Mouse (Mus musculus) left cerebral cortex, postnatal 4 days (tissue): Measurements from ENCODE around the gene Rpn1. TPM values are rescaled to one million over a fixed set of nuclear protein-coding genes. Genes with fewer than 3 reads are reported as not detected.
"Not testable (repeated sequence)": the region's sequence is repeated elsewhere in the genome, so short reads cannot be mapped to it uniquely, and the experiment has no call there.

Experiments used
- DNase-seq: peaks from one replicate; pipeline ENCODE4 v3.0.0-alpha.2; 2022
- intact Hi-C: fragments of 180-260 bp; cut with DNase I; formaldehyde crosslinking; loops from one replicate; pipeline ENCODE4 v1.15.1; 2025
- total RNA-seq, 2 experiments: library from RNA; stranded (reverse); gene quantifications; 2 replicates each; pipeline ENCODE4 v1.2.3; 2021

The Rpn1 gene
- total RNA-seq, 2 experiments from 2014 or later = 186 to 197 TPM

DNA sequence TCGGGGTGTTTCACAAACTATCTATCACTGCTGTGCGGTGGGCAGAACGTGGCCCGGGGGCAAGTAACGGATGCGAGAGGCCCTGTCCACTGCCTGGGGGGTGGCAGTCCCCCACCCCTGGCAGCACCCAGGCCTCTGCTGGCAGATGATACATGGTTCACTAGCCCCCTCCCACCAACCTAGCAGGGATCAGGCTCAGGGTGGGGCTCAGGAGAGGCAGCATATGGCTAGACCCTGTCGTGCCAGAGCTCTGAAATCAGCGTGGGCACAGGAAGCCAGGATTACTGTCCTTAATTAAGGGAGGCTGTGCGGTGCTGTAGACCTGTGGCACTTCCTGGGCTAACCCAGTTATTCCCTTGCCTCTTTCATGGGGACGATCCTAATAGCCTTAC is 32.9 kb downstream of the Rpn1 start:
- intact Hi-C loops = no loop called here
- DNase-seq = peak; percentile 28

DNA sequence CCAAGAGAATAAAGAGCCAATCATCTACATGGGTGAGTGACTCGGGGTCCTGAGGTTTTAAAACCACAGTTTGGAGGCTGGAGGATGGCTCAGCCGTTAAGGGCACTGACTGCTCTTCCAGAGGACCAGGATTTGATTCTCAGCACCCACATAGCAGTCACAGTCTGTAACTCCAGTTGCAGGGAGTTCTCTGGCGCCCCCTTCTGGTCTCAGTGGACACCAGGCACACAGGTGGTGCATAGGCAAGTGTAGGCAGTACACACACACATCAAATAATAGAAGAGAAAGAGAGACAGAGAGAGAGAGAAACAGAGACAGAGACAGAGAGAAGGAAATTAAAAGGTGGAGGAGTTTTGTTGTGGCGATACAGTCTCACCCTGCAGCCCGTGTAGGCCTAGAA is 35.0 kb downstream of the Rpn1 start:
- no peak for DNase-seq
- intact Hi-C loops = no loop called here

DNA sequence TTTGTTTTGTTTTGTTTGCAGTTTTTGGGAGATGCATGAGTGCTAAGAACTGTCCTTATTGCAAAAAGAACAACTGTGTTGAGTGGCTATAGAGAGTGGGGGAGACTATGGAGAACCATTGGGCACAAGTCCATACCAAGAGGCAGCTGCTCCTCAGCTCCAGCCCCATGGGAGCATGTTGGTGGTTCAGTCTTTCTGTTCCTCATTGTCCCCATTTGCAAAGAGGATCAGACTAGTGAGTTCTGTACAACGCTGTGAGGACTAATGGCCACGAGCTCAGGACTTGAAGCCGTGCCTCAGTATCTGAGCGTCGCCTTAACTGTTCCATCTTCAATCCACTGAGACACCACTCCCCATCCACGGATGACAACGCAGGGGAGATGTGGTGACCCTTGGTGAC is 36.5 kb downstream of the Rpn1 start:
- DNase-seq = no peak
- intact Hi-C loops = no loop called here

DNA sequence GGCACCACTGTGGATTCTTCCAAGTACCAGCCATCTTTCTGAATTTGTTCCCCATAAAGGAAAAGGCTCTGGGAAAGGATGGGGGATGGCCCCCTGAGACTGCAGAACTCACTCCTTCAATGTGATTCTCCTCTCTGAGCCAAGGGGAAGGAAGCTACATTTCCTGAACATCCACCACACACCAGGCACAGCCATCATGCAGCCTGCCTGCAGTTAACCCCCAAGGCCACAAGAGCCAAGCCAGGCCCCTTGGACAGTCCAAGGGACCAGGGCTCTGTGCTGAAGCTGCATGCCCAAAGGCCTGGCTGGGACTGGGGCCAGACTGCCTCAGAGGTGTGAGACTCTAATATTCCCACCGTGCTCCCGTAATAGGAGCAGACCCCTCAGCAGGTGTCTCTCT is 37.5 kb downstream of the Rpn1 start:
- intact Hi-C loops = no loop called here
- DNase-seq = no peak

DNA sequence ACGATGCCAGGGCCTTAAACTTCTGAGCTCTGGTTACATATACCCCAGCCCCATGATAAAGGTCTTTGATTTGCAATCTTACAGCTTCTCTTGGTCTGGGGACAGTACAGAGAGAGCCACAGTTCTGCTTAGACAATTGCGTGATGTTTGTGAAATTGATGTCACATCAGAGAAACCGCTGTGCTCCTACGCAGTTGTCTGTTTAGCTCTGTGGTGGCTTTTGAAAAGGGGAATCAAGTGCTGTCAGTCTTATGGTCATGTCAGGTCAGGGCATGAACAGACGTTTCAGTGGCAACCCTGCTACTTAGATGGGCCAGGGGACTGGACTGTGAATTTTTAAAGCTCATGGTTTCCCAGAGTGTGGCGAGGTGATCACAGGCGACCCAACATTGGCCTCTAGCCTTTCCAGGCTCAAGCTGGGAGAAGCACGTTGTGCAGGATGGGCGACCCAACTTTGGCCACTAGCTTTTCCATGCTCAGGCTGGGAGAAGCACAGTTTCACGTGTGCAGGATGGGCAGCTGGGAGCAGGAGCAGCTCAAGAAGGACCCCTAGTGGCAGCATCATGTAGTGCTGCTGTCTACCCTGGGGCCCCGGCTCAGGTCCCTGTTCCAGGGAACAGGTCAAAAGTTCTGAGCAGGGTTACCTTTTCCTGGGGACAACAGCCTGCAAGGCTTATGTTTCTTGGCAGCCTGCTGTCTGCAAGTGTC is 39.0 kb downstream of the Rpn1 start:
- peak; percentile 19 for DNase-seq
- intact Hi-C loops = no loop called here

DNA sequence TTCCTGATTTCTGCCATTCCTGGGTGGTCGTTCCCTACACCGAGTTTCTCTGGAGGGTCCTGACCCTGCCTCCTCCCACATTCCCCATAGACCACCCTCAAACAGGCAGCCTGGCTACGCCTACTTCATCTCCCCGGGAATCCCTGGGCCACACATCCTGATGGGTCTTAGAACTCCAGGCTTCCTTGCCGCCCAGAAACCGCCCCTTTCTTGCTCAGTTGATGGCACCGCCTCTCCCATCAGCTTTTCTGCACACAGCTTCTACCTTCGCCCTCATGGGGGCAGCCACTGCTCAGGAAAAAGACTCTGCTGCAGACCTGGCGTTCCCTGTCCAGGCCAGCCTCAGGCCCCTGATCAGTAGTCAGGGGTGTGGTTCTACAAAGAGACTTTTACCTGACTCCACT is 39.6 kb downstream of the Rpn1 start:
- DNase-seq = peak; percentile 67
- intact Hi-C loops = no loop called here

DNA sequence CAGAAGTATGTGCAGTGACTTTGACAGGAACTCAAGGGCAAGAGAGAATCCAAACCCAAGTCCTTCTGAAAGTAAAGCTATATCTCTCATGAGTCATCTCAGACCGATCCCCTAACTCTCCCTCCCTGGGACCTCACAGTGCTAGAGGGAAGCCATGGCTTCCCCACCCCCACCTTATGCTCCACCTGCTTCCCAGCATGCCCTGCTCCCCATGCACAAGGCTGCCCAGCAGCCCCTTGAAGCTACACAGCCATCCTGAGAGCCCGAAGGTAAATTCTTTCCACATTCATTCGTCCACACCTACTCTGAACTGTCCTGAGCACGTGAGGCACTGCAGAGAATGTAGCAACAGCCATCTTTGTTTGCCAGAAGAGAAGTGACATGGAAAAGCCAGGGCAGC is 40.3 kb downstream of the Rpn1 start:
- intact Hi-C loops = no loop called here
- DNase-seq = no peak

DNA sequence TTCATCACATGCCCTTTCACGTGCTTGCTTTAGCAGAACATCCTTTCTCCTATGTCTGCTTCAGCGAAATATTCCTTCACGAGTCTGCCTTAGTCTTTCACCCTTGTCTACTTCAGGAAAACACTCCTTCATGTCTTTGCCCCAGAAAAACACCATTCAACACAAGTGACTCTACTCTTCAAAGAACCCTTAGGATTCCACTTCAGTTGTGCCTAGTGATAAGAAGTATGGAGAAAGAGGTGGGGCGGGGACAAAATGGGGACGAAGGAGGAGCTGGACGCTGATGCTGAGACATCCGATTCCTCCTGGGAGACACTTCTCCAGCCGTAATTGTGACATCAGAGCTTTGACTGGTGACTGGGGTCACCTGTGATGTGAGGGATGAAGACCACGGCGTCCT is 41.5 kb downstream of the Rpn1 start:
- DNase-seq, intact Hi-C loops: not testable (repeated sequence)

DNA sequence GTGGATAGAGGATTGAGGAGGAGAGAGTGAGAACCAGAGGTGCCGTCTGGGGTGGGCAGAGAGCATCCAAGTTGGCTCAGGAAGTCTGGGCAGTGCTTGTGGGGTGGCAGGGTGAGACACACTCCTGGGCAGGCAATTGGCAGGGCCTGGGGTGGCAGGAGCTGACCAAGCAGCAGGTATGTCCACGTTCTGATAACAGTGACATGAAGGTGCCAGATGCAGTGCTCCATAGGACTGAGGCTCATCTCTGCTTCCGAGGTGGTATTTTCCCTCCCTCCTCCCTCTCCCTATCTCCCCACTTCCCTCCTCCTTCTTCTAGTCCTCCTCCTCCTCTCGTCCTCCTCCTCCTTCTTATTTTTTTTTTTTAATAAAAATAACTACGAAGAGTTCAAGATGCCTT is 47.2 kb downstream of the Rpn1 start:
- intact Hi-C loops = no loop called here
- no peak for DNase-seq

DNA sequence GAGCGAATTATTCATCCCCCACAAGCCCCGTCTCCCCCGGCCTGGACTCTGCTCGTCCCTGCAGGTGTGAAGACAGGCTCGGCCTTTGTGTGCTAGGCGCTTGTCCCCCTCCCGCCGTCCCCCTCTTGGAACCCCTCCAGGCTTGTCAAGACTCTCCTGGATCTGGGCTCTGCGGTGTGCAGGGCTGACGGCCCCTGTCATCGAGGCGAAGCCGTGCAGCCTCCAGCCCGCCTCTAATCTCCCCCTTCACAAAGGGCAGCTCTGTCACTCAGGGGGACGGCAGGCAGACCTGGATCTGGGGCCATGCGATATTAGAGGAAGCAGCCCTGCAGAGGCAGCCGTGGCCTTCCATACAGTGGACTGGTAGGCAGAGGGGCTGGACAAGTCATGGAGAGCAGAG is 47.8 kb downstream of the Rpn1 start:
- DNase-seq = peak; percentile 45
- intact Hi-C loops = no loop called here

DNA sequence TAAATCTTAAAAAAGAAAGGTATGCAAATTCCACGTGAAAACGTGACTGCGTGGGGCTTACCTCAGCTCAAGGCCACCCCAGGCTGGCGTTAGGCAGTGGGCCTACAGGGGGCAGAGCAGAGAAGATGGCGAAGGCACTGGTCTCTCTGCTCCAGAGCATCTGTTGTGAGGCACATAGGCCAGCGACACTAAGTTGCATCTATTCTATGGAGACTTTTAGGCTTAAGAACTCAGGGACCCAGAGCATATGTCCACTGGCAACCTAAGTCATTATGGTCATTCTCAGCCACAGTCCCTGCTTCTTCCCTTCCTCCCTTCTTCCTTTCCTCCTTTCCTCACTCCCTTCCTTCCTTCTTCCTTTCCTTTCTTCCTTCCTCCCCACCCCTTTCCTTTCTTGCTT is 48.8 kb downstream of the Rpn1 start:
- DNase-seq = no peak
- intact Hi-C loops = no loop called here

DNA sequence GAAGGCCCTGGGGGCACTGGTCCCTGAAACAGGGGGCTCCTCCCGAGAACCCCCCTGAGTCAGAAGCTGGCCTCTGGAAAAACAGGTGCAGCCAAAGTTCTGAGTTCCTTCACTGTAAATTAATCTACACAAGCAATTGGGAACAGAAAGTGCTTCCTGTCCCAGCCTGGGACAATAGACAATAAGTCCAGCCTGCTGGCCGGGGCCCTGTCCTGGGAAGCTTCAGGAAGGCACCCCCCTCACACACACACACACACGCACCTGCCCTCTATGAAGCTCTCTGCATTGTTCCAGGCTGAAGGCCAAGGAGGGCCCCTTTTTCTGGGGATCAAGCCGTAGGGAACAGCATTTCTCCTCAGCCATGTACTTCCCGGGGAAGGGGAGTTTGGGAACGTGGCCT is 49.6 kb downstream of the Rpn1 start:
- intact Hi-C loops = no loop called here
- DNase-seq = no peak

DNA sequence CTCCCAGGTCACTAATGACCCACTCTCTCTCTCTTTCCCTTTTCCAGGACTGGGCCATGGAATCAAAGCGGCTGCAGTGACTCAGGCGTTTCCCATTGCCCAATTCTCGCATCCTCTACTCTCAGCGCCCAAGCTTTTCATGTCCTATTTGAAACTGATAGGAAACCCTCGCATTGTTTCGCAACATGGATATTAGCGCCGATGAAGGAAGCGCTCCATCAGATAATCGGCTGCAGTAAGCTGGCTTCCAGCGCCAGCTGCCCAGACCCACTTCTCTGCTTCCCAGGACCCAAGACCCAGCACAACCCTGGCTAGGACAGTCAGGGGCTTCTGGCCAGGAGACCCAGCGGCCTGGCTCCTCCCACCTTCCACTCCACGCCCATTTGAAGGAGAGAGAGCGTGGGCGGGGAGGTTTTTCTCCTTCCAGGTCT is 51.9 kb downstream of the Rpn1 start:
- intact Hi-C loops = no loop called here

DNA sequence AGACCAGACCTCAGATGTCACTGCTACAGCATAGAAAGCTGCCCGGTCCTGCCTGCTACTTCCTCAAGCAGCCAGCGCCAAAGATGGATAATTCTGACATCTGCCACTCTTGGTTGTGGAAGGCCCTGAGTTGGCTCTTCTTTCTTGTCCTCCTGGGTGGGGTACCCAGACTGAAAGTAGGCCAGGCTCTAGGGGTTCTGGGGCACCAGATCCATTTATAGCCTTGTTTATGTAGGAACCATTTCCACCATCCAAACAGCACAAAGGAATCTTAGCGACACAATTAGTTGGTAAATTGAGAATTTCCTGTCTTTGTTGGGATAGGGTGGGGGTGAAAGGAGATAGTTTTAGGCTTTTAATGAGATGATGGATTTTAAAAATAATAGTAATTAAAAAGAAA is 54.2 kb downstream of the Rpn1 start:
- intact Hi-C loops = no loop called here
- DNase-seq = no peak

More for the DNA sequence above, 51.9 kb downstream of the Rpn1 start:
- no peak for DNase-seq

DNA sequence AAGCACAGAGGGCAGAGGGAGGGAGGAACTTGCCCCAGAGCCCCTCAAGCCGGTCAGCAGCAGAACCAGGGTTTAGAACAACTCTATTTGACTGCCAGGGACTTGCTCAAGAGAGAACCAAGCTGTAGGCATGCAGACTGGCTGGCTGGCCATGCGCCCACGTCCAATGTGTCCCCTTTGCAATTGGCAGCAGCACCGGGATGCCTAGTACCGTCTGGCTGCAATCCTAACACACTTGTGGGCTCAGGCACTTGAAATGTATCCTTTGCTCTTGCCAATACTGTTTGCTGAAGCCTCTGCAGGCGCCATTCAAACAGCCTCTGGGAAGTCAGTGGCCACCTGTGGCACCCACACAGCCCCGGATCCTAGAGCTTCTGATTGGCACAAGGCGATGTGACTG is 56.0 kb downstream of the Rpn1 start:
- DNase-seq = peak; percentile 94

DNA sequence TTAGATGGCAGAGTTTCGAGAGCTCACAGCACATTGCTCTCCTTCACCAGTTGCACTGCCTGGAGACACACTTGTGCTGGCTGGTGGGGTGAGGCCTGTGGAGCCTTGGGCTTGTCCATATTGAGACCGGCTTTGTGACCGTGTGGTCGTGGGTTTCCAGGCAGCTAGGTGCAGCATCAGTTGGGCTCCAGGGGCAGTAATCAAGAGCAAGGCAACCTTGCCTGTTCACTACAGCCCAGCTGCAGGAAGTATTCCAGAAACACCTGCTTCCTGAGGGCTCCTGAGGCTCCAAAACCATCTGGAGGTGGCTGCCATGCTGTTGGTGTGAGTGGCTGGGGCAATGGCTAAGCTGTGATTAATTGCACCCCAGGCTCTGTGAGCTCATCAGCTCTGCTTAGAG is 61.5 kb downstream of the Rpn1 start:
- no peak for DNase-seq
- intact Hi-C loops = no loop called here

More for the DNA sequence above, 56.0 kb downstream of the Rpn1 start:
- intact Hi-C loops = no loop called here

DNA sequence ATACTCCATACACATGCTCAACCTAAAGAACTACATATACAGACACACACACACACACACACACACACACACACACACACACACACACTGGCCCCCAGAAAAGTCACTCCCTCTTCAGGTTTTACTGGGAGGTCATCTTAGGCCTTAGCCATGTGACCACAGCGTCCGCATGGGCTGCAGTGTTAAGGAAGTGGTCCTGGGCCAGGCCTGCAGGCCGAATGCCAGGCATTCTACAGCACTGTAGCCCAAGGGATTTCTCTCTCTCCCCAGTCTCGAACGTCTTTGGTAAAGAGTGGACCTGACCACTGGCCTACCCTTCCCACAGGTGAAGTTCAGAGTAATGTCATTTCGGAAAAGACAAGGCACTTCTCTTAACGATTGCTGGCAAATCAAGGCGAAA is 62.3 kb downstream of the Rpn1 start:
- no peak for DNase-seq
- intact Hi-C loops = no loop called here

DNA sequence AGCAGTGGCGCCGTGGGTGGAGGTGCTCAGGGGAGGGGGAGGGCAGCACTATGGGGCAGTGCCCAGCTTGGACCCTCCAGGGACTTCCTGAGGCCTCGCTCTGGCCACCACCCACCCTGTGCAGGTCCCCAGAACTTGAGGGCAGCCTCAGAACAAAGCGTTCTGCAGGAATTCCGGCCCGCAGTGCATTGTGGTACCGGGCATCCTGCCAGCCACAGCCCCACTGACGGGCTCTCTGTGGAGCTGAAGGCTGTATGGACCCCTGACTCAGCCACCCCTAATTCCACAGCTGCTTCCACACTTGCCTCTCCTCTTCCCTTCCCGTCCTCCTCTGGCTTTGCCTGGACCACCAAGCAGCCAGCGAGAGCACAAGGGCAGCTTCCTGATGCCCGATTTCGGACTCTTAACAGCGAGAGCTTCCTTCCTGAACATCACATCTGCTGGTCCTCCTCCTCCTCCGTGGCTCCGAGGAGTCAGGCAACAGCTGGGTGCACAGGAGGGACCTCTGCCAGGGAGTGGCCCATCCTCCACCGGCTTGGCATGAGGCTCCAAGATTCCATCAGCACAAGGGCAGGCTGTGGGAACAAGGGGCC is 63.2 kb downstream of the Rpn1 start:
- intact Hi-C loops = no loop called here
- DNase-seq = peak; percentile 41

DNA sequence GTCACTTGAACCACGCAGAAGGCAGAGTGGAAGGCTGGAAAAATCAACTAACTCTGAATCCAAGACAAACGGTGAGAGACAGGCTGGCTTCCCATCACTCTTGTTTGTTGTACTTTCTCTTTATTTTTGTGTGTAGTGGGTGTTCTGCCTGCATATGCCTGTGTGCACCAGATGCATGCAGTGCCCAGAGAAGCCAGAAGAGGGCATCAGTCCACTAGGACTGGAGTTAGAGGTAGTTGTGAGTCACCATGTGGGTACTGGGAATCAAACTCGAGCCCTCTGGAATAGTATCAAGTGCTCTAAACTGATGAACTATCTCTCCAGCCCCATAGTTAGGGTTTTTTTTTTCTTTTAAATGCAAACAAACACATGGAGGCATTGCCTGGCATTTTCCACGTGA is 67.1 kb downstream of the Rpn1 start:
- intact Hi-C loops = no loop called here
- DNase-seq = no peak

DNA sequence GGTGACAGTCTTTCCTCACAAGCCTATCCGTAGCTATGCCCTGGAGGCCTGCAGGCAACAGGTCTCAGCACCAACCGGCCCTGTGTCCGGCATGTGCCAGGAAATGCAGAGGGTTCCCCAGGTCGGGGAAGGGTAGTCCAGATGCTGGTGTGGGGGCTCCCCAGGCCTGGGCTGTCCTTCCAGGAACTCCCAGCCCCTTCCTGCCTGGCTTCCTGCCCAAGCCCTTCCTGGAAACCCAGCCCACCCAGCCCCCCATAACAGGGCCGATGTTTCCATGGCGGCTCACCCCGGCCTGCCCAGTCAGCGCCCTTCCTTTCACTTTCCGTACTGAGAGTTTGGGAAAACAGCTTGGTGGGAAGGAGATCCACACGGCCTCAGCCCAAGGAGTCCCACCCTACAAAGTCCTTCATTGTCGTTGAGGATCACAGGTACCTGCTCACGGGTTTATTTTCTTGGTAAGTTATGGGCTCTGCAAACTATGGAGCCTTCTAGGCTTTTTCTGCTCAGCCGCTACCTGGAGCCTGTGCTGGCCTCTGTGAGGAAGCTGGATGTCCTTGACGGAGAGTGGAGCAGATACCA is 67.9 kb downstream of the Rpn1 start:
- DNase-seq = no peak
- intact Hi-C loops = no loop called here

DNA sequence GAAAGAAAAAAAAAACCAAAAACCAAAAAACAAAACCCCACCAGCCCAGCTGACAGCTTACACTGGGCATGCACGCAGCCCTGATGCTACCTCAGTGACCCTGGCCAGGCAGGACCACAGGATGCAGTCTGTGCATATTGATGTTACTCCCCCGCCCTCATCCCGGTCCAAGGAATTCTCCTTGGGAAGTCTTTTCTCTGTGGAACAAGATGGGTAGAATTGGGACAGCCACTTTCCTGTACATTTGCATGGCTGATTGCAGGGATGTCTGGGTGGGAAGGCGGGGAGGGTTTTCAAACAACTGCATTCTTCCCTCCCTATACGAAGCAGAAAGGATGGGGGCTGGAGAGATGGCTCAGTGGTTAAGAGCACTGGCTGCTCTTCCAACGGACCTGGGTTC is 68.7 kb downstream of the Rpn1 start:
- intact Hi-C loops = no loop called here
- DNase-seq = no peak
